Mouse (Mus musculus) cortical plate, adult 2 months (tissue): ENCODE measurements at regions not wholly inside any gene's neighbourhood (a gene's known extent, or its start where the extent isn't known, plus 50 kb on each side); places are given as distances from the start of the nearest gene placed in this dataset.

Experiments used
- CTCF ChIP-seq: fragments of 200-500 bp; IDR thresholded peaks from 2 replicates; pipeline ENCODE4 v1.5.1; 2011; ENCODE audit warnings: mild to moderate bottlenecking, control low read depth, low read length; ENCODE audit not compliant: insufficient read depth; ENCODE audit errors: extremely low read depth
- POLR2A ChIP-seq: fragments of 200-500 bp; IDR thresholded peaks from 2 replicates; pipeline ENCODE4 v1.6.1; 2011; ENCODE audit warnings: mild to moderate bottlenecking, low read length, control low read depth; ENCODE audit not compliant: insufficient read depth; ENCODE audit errors: extremely low read depth

- TF ChIP-seq CTCF, result no peak
- TF ChIP-seq POLR2A, result no peak
Measured at GRCm38 (mm10) chr13:110690501-110691255, 295.8 kb downstream of the Plk2 start.
